In genomic region chr1:133694301-133694700, GRCm38 (mm10) we compare ENCODE assay signal across 9 mouse cellular contexts. TPM values are rescaled to one million over a fixed set of nuclear protein-coding genes. Genes with fewer than 3 reads are reported as not detected.
DNase-seq lines count a peak whose midpoint lies in the region; ATAC-seq and TF ChIP-seq lines count a peak whose summit lies in the region.
"Had no signal": no experiment of that assay in that cellular context is flagged by ENCODE, and none has a peak within 500 bp of the region (broad histone marks: within the 10 kb centered on the region; RNA-seq: fewer than 3 reads in every experiment).

No protein-coding gene starts in this region.

- no peak for ATAC-seq in heart, embryonic 16.5 days (replicated peaks; ENCODE audit: extremely low read depth, insufficient read depth, low FRiP score)
- 0 out of 2 replicates have a peak, but pooled peaks have one; percentile 22 for ATAC-seq in liver, embryonic 13.5 days (ENCODE audit: low read depth)

- H3K4me2 ChIP-seq in heart, embryonic 16.5 days (ENCODE audit: low read depth, low read length) = no peak overlapping the region
- H3K4me2 ChIP-seq in liver, embryonic 13.5 days = no peak overlapping the region
- H3K4me2 ChIP-seq: neural tube, embryonic 12.5 days had no signal

- in situ Hi-C loops in ES-E14 (cut with MboI; ENCODE audit: low sequenced_read_pairs in 2 of 2, unreplicated experiment in 2 of 2) = no loop called here

- H3K9ac ChIP-seq in heart, embryonic 16.5 days (ENCODE audit: low read length) = no peak overlapping the region
- peak overlapping the region; percentile 46 for H3K9ac ChIP-seq in ES-E14 (ENCODE audit: insufficient read depth, low read depth, low read length, poor library complexity, severe bottlenecking)
- no peak overlapping the region for H3K9ac ChIP-seq in liver, embryonic 13.5 days
- H3K9ac ChIP-seq: neural tube, embryonic 12.5 days had no signal

- WGBS in heart, embryonic 16.5 days = 9% methylated on average over 1 of the region's 1 CpGs
- 33% methylated on average over 1 of the region's 1 CpGs for WGBS in liver, embryonic 13.5 days (ENCODE audit: insufficient replicate concordance)

- peaks cover 29% of the 10 kb centered on the region for H3K4me1 ChIP-seq in heart, embryonic 16.5 days (ENCODE audit: control insufficient read depth, insufficient read depth, low read length)
- H3K4me1 ChIP-seq in ES-E14 (ENCODE audit: control insufficient read depth in 2 of 2, insufficient read depth in 2 of 2, low read length in 2 of 2, poor library complexity in 1 of 2) = peaks cover 16 to 25% of the 10 kb centered on the region in 2 experiments
- H3K4me1 ChIP-seq in liver, embryonic 13.5 days (replicated peaks) = peaks cover 35% of the 10 kb centered on the region

- no peak for DNase-seq in heart, adult 8-10 months (ENCODE audit: low spot score)
- peak; percentile 96 for DNase-seq in ES-E14 (ENCODE audit: low read depth, low spot score)
- DNase-seq in forelimb bud, embryonic 11.5 days (ENCODE audit: low read depth, low spot score) = peak; percentile 49
- DNase-seq in liver, embryonic 13.5 days = no peak
- no peak for DNase-seq in frontal cortex, postnatal 14 days (ENCODE audit: low spot score in 2 of 2)
- DNase-seq in right cerebral cortex, postnatal 10 days (ENCODE audit: low spot score in 2 of 2) = no peak
- DNase-seq in cerebellum, adult 18-20 months = no peak

- peak overlapping the region; percentile 91 for H3K27ac ChIP-seq in heart, embryonic 16.5 days (ENCODE audit: low read length)
- peak overlapping the region; percentile 94 for H3K27ac ChIP-seq in ES-E14 (ENCODE audit: insufficient read depth, low read depth, low read length, poor library complexity, severe bottlenecking)
- peak overlapping the region; percentile 51 for H3K27ac ChIP-seq in liver, embryonic 13.5 days
- H3K27ac ChIP-seq: neural tube, embryonic 12.5 days had no signal

- H3K4me3 ChIP-seq in heart, embryonic 16.5 days (ENCODE audit: low read length) = no peak overlapping the region
- peak overlapping the region; percentile 9 to 28; a peak in 3 of 4 replicates for H3K4me3 ChIP-seq in ES-E14 (ENCODE audit: insufficient read depth in 1 of 2, low read depth in 1 of 2, low read length in 2 of 2, poor library complexity in 1 of 2, severe bottlenecking in 1 of 2)
- H3K4me3 ChIP-seq in liver, embryonic 13.5 days (replicated peaks) = no peak overlapping the region
- H3K4me3 ChIP-seq: neural tube, embryonic 12.5 days had no signal

- no peaks in the 10 kb centered on the region for H3K36me3 ChIP-seq in heart, embryonic 16.5 days (ENCODE audit: control insufficient read depth, insufficient read depth)
- H3K36me3 ChIP-seq in ES-E14 (ENCODE audit: control insufficient read depth, insufficient read depth, low read length, poor library complexity, severe bottlenecking) = no peaks in the 10 kb centered on the region
- no peaks in the 10 kb centered on the region for H3K36me3 ChIP-seq in liver, embryonic 13.5 days
- H3K36me3 ChIP-seq: neural tube, embryonic 12.5 days had no signal

- H3K27me3 ChIP-seq in heart, embryonic 16.5 days (ENCODE audit: control insufficient read depth, insufficient read depth, low read length) = no peaks in the 10 kb centered on the region
- no peaks in the 10 kb centered on the region for H3K27me3 ChIP-seq in liver, embryonic 13.5 days
- H3K27me3 ChIP-seq: neural tube, embryonic 12.5 days had no signal

- no peaks in the 10 kb centered on the region for H3K9me3 ChIP-seq in heart, embryonic 16.5 days (replicated peaks; ENCODE audit: control insufficient read depth, low read length)
- no peaks in the 10 kb centered on the region for H3K9me3 ChIP-seq in ES-E14 (ENCODE audit: control insufficient read depth, insufficient read depth, low read depth, low read length)
- H3K9me3 ChIP-seq in liver, embryonic 13.5 days (replicated peaks) = no peaks in the 10 kb centered on the region
- H3K9me3 ChIP-seq: neural tube, embryonic 12.5 days had no signal

TF ChIP-seq in ES-E14, 5 proteins besides CTCF, POLR2A, EP300 and RAD21:
- TF ChIP-seq ZNF384 (IDR thresholded peaks at IDR 0.05; ENCODE audit: low read depth, low read length) (no peak), ZC3H11A (IDR thresholded peaks at IDR 0.05; ENCODE audit: borderline replicate concordance, low read depth, low read length) (no peak), MAFK (IDR thresholded peaks at IDR 0.05; ENCODE audit: insufficient read depth, low read depth, low read length) (no peak), CHD2 (IDR thresholded peaks at IDR 0.05; ENCODE audit: low read depth, low read length) (peak; percentile 72; the same call in 1 of the 2 replicates)

RNA-seq across cellular contexts. Expression of gene Lax1, which starts 4.4 kb away (rescaled TPM):
- polyA plus RNA-seq in heart, embryonic 16.5 days (2015; fragmentation: Nextera tagmentation; extraction: Ambion mirVana) = 1.2 and 3.2 TPM in 2 replicates
- total RNA-seq in heart, adult 8-10 months (2022) = under 1 TPM in 3 of 4 experiments, not detected in 1; 0.19 to 0.38 (median 0.23) TPM
- total RNA-seq in ES-E14 (2012; rRNA removed) = 0.90 and 1.4 TPM in 2 replicates
- polyA plus RNA-seq in liver, embryonic 13.5 days (2015; fragmentation: Nextera tagmentation; extraction: Ambion mirVana) = 0.28 and 0.65 TPM in 2 replicates
- polyA plus RNA-seq: neural tube, embryonic 12.5 days had no signal

RNA-seq across cellular contexts. Expression of gene Gm38394, which starts 33.2 kb away (rescaled TPM):
- polyA plus RNA-seq in heart, embryonic 16.5 days (2015; fragmentation: Nextera tagmentation; extraction: Ambion mirVana) = 3.5 TPM in 2 replicates
- 10 to 100 TPM; 11.2 to 15.3 (median 13.6) TPM for total RNA-seq in heart, adult 8-10 months (2022)
- 5.9 and 8.7 TPM in 2 replicates for total RNA-seq in ES-E14 (2012; rRNA removed)
- 0.97 and 1.2 TPM in 2 replicates for polyA plus RNA-seq in liver, embryonic 13.5 days (2015; fragmentation: Nextera tagmentation; extraction: Ambion mirVana)

RNA-seq across cellular contexts. Expression of gene Zbed6, which starts 33.6 kb away (rescaled TPM):
- not detected in 2 replicates for polyA plus RNA-seq in heart, embryonic 16.5 days (2015; fragmentation: Nextera tagmentation; extraction: Ambion mirVana)
- total RNA-seq in heart, adult 8-10 months (2022) = 1 to 10 TPM; 2.0 to 4.7 (median 3.3) TPM
- 16.7 and 22.1 TPM in 2 replicates for total RNA-seq in ES-E14 (2012; rRNA removed)
- polyA plus RNA-seq in liver, embryonic 13.5 days (2015; fragmentation: Nextera tagmentation; extraction: Ambion mirVana) = not detected in 2 replicates
- polyA plus RNA-seq: neural tube, embryonic 12.5 days had no signal

Comparison
In these comparisons a context has a peak if more than half of its experiments do, and no peak if none do; other contexts are left out.
1. H3K4me3 ChIP-seq: peak in ES-E14 (2 of 2); none in heart, embryonic 16.5 days (single experiment) and liver, embryonic 13.5 days (single experiment).
2. DNase-seq: peak in ES-E14 (single experiment) and forelimb bud, embryonic 11.5 days (single experiment); none in heart, adult 8-10 months (single experiment), liver, embryonic 13.5 days (single experiment), frontal cortex, postnatal 14 days (0 of 2), right cerebral cortex, postnatal 10 days (0 of 2) and cerebellum, adult 18-20 months (0 of 2).
3. Peak in every context shown above with its lines, with median percentiles within 50 percentile points of each other: H3K27ac ChIP-seq.